Mouse (Mus musculus): ENCODE results near the gene Hnf4a.

DNA sequence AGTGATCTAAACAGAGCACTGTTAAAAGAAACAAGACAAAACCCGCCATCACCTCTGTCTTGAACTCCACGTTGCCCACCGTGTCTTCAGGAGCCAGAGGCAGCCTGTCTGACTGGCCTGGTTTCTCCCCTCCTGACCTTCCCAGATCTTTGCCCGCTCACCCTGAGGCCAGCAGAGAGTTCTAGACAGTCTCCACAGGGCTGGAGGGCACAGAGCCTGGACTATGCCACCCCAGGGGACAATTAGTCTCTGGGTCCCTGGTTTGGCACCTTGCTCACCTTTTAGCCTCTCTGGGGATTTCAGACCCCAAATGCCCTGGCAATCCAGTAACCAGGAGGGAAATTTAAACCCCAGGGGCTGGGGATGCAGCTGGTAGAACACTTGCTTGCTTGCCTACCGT, 30.8 kb downstream of the Hnf4a start:
- no peak for TF ChIP-seq CTCF (conservative IDR thresholded peaks at IDR 0.05; ENCODE audit: insufficient read depth, insufficient read length, low read depth, low read length)
- no peak for TF ChIP-seq POLR2A (IDR thresholded peaks at IDR 0.05; ENCODE audit: low read depth, low read length)

Data from kidney, adult 2 months (tissue).